Mouse (Mus musculus) liver, postnatal 0 days (tissue): ENCODE data around the gene Ptch2. TPM values are rescaled to one million over a fixed set of nuclear protein-coding genes. Genes with fewer than 3 reads are reported as not detected.

Experiments used
- ATAC-seq: fragments of 200-750 bp; cut with Nextera tagmentation; 2 replicates; pipeline ENCODE4 v1.8.0; 2017; ENCODE audit warnings: mild to moderate bottlenecking, moderate library complexity
- DNase-seq: peaks from one replicate; pipeline ENCODE4 v3.0.0-alpha.2; 2016
- H3K27ac ChIP-seq: fragments of 300-500 bp; sonication (generic); 2 replicates; pipeline ENCODE4 v1.5.1; 2014; ENCODE audit warnings: antibody characterized with exemption, moderate library complexity, mild to moderate bottlenecking, low read depth
- H3K27me3 ChIP-seq: fragments of 300-500 bp; sonication (generic); 2 replicates; pipeline ENCODE4 v1.6.1; 2014; ENCODE audit warnings: low read length, control low read depth, mixed read lengths; ENCODE audit not compliant: insufficient read depth
- H3K36me3 ChIP-seq: fragments of 300-500 bp; sonication (generic); replicated peaks from 2 replicates; pipeline ENCODE4 v1.6.1; 2014; ENCODE audit warnings: mild to moderate bottlenecking, control low read depth, low read length, moderate library complexity, mixed read lengths; ENCODE audit not compliant: insufficient read depth
- H3K4me1 ChIP-seq: fragments of 300-500 bp; sonication (generic); 2 replicates; pipeline ENCODE4 v1.6.1; 2014; ENCODE audit warnings: antibody characterized with exemption, mild to moderate bottlenecking, control low read depth; ENCODE audit not compliant: insufficient read depth
- H3K4me2 ChIP-seq: fragments of 300-500 bp; sonication (generic); 2 replicates; pipeline ENCODE4 v1.6.1; 2014; ENCODE audit warnings: low read depth, mild to moderate bottlenecking, low read length, moderate library complexity, mixed read lengths
- H3K4me3 ChIP-seq: fragments of 300-500 bp; sonication (generic); 2 replicates; pipeline ENCODE4 v1.5.1; 2014; ENCODE audit warnings: low read depth, low read length
- H3K9ac ChIP-seq: fragments of 300-500 bp; sonication (generic); replicated peaks from 2 replicates; pipeline ENCODE4 v1.6.1; 2014; ENCODE audit warnings: mild to moderate bottlenecking, moderate library complexity
- H3K9me3 ChIP-seq: fragments of 300-500 bp; sonication (generic); 2 replicates; pipeline ENCODE4 v1.6.1; 2016; ENCODE audit warnings: mild to moderate bottlenecking, control low read depth, low read length, mixed read lengths
- CTCF ChIP-seq: sonication (generic); IDR thresholded peaks from 2 replicates; pipeline ENCODE4 v1.5.1; 2016; ENCODE audit warnings: antibody characterized with exemption, low read depth
- EP300 ChIP-seq: IDR thresholded peaks from 2 replicates; pipeline ENCODE4 v1.6.1; 2016; ENCODE audit warnings: antibody characterized with exemption, low read depth, mild to moderate bottlenecking
- WGBS: fragments of 180-500 bp; shearing (Covaris S2); extraction: QIAGEN DNeasy Blood & Tissue Kit; methylation state at CpG from one replicate; pipeline ENCODE4 v1.1.7; 2014; ENCODE audit not compliant: insufficient replicate concordance; 5-methylcytosine and 5-hydroxymethylcytosine counted together
- polyA plus RNA-seq: library from polyadenylated mRNA; unstranded; fragments of >200 nt; fragmentation: Nextera tagmentation; extraction: Ambion mirVana; gene quantifications from 2 replicates; pipeline ENCODE4 v1.2.1, GENCODE M21; 2015

Ptch2 gene
- polyA plus RNA-seq, 1 experiment from 2014 or later, result 0.52 TPM

DNA sequence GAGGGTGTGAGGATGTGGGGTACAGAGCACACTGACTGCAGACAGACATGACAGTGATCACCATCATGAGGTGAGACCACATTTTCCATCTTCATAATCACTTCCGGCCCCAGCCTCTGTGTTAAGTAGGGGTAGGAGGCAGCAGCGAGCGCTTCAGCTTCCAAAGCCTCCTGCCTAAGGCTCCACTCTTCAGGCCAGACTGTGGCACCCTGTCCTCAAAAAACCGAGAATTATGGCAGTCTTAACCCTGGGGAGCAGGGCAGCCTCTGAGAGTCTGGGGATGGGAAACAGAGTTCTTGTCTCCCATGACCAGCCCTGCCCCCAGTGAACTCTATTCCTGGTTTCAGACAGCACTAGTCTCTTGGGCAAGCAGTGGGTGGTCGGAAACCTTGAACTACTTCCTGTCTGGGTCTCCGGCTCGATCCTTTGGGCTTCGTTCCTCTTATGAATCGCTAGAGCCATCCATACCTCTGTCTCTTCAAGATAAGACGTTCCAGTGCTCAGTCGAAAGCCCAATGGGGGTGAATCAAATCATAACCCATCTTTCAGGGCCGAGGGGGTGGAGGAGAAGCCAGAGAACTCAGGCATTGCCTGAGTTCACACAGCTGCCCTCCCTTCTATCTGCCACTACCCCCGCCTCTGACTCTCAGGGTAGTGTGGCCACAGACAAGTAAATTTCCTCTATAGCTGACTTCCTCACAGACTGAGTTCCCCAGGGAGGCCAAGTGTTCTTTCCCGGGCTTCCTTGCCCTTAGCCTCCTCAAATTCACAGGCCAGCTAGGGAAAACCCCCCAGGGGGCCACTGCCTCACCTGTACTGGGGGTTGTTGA lies 28.9 kb downstream of the Ptch2 start:
- Histone ChIP-seq H3K9ac (0 out of 2 replicates have a peak overlapping the region, but pooled peaks have one; percentile 24), H3K4me1 (peaks cover 43% of the 10 kb centered on the region), H3K4me3 (0 out of 2 replicates have a peak overlapping the region, but pooled peaks have one; percentile 9), H3K27me3 (no peaks in the 10 kb centered on the region), H3K36me3 (peaks cover 16% of the 10 kb centered on the region), H3K27ac (peak overlapping the region; percentile 89), H3K4me2 (peak overlapping the region; percentile 47), H3K9me3 (no peaks in the 10 kb centered on the region)
- ATAC-seq (no peak), DNase-seq (peak; percentile 62)
- 23% methylated on average over 14 of the region's 14 CpGs for WGBS
- 0 out of 2 replicates have a peak, but pooled peaks have one; percentile 5 for TF ChIP-seq CTCF
- TF ChIP-seq EP300, result no peak; the same call in 1 of the 2 replicates

- Histone ChIP-seq H3K4me2 (peak within 1 kb of the TSS; percentile 47), H3K9ac (0 out of 2 replicates have a peak within 1 kb of the TSS, but pooled peaks have one; percentile 24), H3K4me3 (0 out of 2 replicates have a peak within 1 kb of the TSS, but pooled peaks have one; percentile 9), H3K9me3 (no peaks in the 10 kb centered on the region), H3K36me3 (peaks cover 19% of the 10 kb centered on the region), H3K4me1 (peaks cover 40% of the 10 kb centered on the region), H3K27ac (peak within 1 kb of the TSS; percentile 89), H3K27me3 (no peaks in the 10 kb centered on the region)
- 36% methylated on average over 8 of the region's 8 CpGs for WGBS
- peak; percentile 41 for DNase-seq
- no peak for TF ChIP-seq EP300
- TF ChIP-seq CTCF, result no peak
- peak; percentile 5; the same call in 1 of the 2 replicates for ATAC-seq
These were observed 29.6 kb downstream of the Ptch2 start, which contains the start of gene Btbd19 for GRCm38 (mm10) chr4:117125348-117125909. Btbd19 (minus strand) TSS chr4:117125725.

DNA sequence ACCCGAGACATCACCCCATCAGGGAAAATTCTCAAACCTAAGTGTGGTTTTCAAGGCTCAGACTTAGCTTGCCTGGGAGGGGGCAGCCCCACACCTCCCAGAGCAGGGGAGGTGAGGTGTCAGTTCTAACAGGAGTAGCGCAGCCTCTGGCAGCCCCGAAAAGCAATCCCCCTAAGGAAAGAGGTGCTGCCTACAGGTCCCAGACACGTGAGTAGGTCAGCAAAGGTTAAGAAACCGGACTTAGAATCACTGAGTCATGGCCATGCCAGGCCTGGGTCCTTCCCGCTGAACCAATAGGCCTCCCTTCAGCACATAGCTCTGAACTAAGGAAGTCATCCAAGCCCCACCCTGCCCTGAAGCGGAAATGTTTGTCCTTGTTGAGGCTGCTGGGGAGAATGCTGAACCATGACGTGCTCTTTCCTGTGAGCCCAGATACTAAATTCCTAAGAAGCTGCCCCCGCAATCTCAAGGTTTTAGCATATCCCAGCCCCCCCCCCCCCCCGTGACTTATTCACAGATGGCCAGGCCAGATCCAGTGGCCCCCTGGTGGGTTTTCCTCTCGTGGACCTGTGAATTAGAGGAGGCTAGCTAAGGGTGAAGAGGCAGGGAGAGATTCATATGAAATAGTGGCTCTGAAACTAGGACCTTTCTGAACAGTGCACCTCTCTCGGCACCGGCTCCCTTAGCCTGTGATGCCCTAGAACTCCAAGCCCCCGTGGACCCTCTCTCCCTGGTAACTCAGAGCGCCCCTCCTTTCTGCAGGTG lies 30.2 kb downstream of the Ptch2 start:
- Histone ChIP-seq H3K27me3 (no peaks in the 10 kb centered on the region), H3K27ac (peak overlapping the region; percentile 89), H3K36me3 (peaks cover 20% of the 10 kb centered on the region), H3K4me1 (peaks cover 40% of the 10 kb centered on the region), H3K4me2 (peak overlapping the region; percentile 34), H3K9me3 (no peaks in the 10 kb centered on the region), H3K4me3 (no peak overlapping the region), H3K9ac (0 out of 2 replicates have a peak overlapping the region, but pooled peaks have one; percentile 0)
- WGBS, result 38% methylated on average over 15 of the region's 15 CpGs
- DNase-seq (peak; percentile 71), ATAC-seq (peak; percentile 55)
- peak; percentile 41; the same call in 1 of the 2 replicates for TF ChIP-seq EP300
- TF ChIP-seq CTCF, result no peak

GRCm38 (mm10) chr4:117126675-117127290 lies 30.9 kb downstream of the Ptch2 start, which contains the start of gene Tctex1d4:
Tctex1d4 (plus strand) TSS chr4:117126794.
- H3K9ac ChIP-seq, result 0 out of 2 replicates have a peak within 1 kb of the TSS, but pooled peaks have one; percentile 0

GRCm38 (mm10) chr4:117127991-117128686 lies 32.3 kb downstream of the Ptch2 start:
- TF ChIP-seq EP300, result no peak
- no peak for TF ChIP-seq CTCF
- H3K4me2 ChIP-seq, result no peak overlapping the region

More at GRCm38 (mm10) chr4:117126675-117127290, 30.9 kb downstream of the Ptch2 start, which contains the start of gene Tctex1d4:
- Histone ChIP-seq H3K9me3 (no peaks in the 10 kb centered on the region), H3K27ac (peak within 1 kb of the TSS; percentile 89), H3K4me1 (peaks cover 36% of the 10 kb centered on the region), H3K27me3 (no peaks in the 10 kb centered on the region), H3K4me2 (peak within 1 kb of the TSS; percentile 34), H3K36me3 (peaks cover 23% of the 10 kb centered on the region), H3K4me3 (no peak within 1 kb of the TSS)
- no peak for TF ChIP-seq EP300
- TF ChIP-seq CTCF, result no peak
- ATAC-seq (no peak), DNase-seq (no peak)
- 64% methylated on average over 9 of the region's 9 CpGs for WGBS

More at GRCm38 (mm10) chr4:117127991-117128686, 32.3 kb downstream of the Ptch2 start:
- Histone ChIP-seq H3K4me1 (peaks cover 46% of the 10 kb centered on the region), H3K27me3 (peaks cover 12% of the 10 kb centered on the region), H3K27ac (no peak overlapping the region), H3K9ac (no peak overlapping the region), H3K4me3 (no peak overlapping the region), H3K36me3 (peaks cover 25% of the 10 kb centered on the region), H3K9me3 (no peaks in the 10 kb centered on the region)
- ATAC-seq (no peak), DNase-seq (no peak)
- WGBS, result 83% methylated on average over 33 of the region's 33 CpGs
